Mouse (Mus musculus): ENCODE data around the gene Vgll1.

Gene Vgll1

GRCm38 (mm10) chrX:57087806-57088205 lies at the start of gene Vgll1:
Gene Vgll1, plus strand, starts transcription at chrX:57088106.
- DNase-seq (ENCODE audit: low read depth), result no peak

- DNase-seq (ENCODE audit: low read depth), result no peak
Measured at GRCm38 (mm10) chrX:57042774-57043173, 45.1 kb upstream of the Vgll1 start, which contains the start of gene Brs3. Gene Brs3, plus strand, starts transcription at chrX:57043074.

GRCm38 (mm10) chrX:57043869-57044268 lies 44.0 kb upstream of the Vgll1 start:
- no peak for DNase-seq (ENCODE audit: low read depth)

GRCm38 (mm10) chrX:57052848-57053173 lies 35.1 kb upstream of the Vgll1 start:
- DNase-seq (ENCODE audit: low read depth), result no peak

- peak; percentile 87 for DNase-seq (ENCODE audit: low read depth)
Measured at GRCm38 (mm10) chrX:57053174-57053992, 34.5 kb upstream of the Vgll1 start, which contains the start of gene Htatsf1. Gene Htatsf1, plus strand, starts transcription at chrX:57053583.

GRCm38 (mm10) chrX:57053993-57054385 lies 33.9 kb upstream of the Vgll1 start:
- no peak for DNase-seq (ENCODE audit: low read depth)

- DNase-seq (ENCODE audit: low read depth), result peak; percentile 60
Measured at GRCm38 (mm10) chrX:57081496-57081895, 6.4 kb upstream of the Vgll1 start.

- DNase-seq (ENCODE audit: low read depth), result no peak
Measured at GRCm38 (mm10) chrX:57103415-57103814, 15.5 kb downstream of the Vgll1 start.

- peak; percentile 24 for DNase-seq (ENCODE audit: low read depth)
Measured at GRCm38 (mm10) chrX:57106956-57107355, 19.1 kb downstream of the Vgll1 start.

- peak; percentile 22 for DNase-seq (ENCODE audit: low read depth)
Measured at GRCm38 (mm10) chrX:57118143-57118542, 30.2 kb downstream of the Vgll1 start.

- peak; percentile 10 for DNase-seq (ENCODE audit: low read depth)
Measured at GRCm38 (mm10) chrX:57120768-57121167, 32.9 kb downstream of the Vgll1 start.

- peak; percentile 15 for DNase-seq (ENCODE audit: low read depth)
Measured at GRCm38 (mm10) chrX:57130633-57131032, 42.7 kb downstream of the Vgll1 start.

GRCm38 (mm10) chrX:57137627-57138026 lies 49.7 kb downstream of the Vgll1 start:
- DNase-seq (ENCODE audit: low read depth), result no peak

GRCm38 (mm10) chrX:57153520-57153919 lies 65.6 kb downstream of the Vgll1 start:
- DNase-seq (ENCODE audit: low read depth), result no peak
